Mouse (Mus musculus) kidney, adult 2 months (tissue): ENCODE data around the gene Ugcg. TPM values are rescaled to one million over a fixed set of nuclear protein-coding genes. Genes with fewer than 3 reads are reported as not detected.

Experiments used
- DNase-seq: peaks from one replicate; pipeline ENCODE4 v3.0.0; 2021
- H3K27ac ChIP-seq: fragments of 200-500 bp; 2 replicates; pipeline ENCODE4 v1.5.1; 2012; ENCODE audit warnings: low read depth, low read length, control low read depth, inconsistent platforms; ENCODE audit not compliant: insufficient read depth
- H3K27me3 ChIP-seq: fragments of 200-500 bp; replicated peaks from 2 replicates; pipeline ENCODE4 v1.6.1; 2012; ENCODE audit warnings: mild to moderate bottlenecking, moderate library complexity, low read length, inconsistent platforms; ENCODE audit not compliant: control insufficient read depth, insufficient read depth
- H3K36me3 ChIP-seq: fragments of 200-500 bp; 2 replicates; pipeline ENCODE4 v1.6.1; 2012; ENCODE audit warnings: mild to moderate bottlenecking, moderate library complexity, low read length, inconsistent platforms; ENCODE audit not compliant: control insufficient read depth, insufficient read depth
- H3K4me1 ChIP-seq: fragments of 200-500 bp; 2 replicates; pipeline ENCODE4 v1.6.1; 2011; ENCODE audit warnings: low read length; ENCODE audit not compliant: control insufficient read depth, insufficient read depth
- H3K4me3 ChIP-seq: fragments of 200-500 bp; 2 replicates; pipeline ENCODE4 v1.5.1; 2011; ENCODE audit warnings: mild to moderate bottlenecking, low read depth, low read length, control low read depth; ENCODE audit not compliant: insufficient read depth
- CTCF ChIP-seq: fragments of 200-500 bp; conservative IDR thresholded peaks from 2 replicates; pipeline ENCODE4 v1.5.1; 2011; ENCODE audit warnings: low read depth, mild to moderate bottlenecking, control low read depth, low read length, moderate library complexity, mixed read lengths; ENCODE audit not compliant: insufficient read depth, insufficient read length
- POLR2A ChIP-seq: fragments of 200-500 bp; IDR thresholded peaks from one replicate; pipeline ENCODE4 v1.6.1; 2011; ENCODE audit warnings: low read depth, low read length, control low read depth
- WGBS: fragments of 180-500 bp; shearing (Covaris S2); methylation state at CpG from one replicate; pipeline ENCODE4 v1.1.7; 2018; 5-methylcytosine and 5-hydroxymethylcytosine counted together
- polyA plus RNA-seq: library from polyadenylated mRNA; depleted of rRNA; stranded (reverse); fragments of >200 nt; gene quantifications from 2 replicates; pipeline ENCODE4 v1.2.3, GENCODE M21; 2012; rRNA removed

The Ugcg gene
- 7.4 and 11.6 TPM in 2 replicates for polyA plus RNA-seq

DNA sequence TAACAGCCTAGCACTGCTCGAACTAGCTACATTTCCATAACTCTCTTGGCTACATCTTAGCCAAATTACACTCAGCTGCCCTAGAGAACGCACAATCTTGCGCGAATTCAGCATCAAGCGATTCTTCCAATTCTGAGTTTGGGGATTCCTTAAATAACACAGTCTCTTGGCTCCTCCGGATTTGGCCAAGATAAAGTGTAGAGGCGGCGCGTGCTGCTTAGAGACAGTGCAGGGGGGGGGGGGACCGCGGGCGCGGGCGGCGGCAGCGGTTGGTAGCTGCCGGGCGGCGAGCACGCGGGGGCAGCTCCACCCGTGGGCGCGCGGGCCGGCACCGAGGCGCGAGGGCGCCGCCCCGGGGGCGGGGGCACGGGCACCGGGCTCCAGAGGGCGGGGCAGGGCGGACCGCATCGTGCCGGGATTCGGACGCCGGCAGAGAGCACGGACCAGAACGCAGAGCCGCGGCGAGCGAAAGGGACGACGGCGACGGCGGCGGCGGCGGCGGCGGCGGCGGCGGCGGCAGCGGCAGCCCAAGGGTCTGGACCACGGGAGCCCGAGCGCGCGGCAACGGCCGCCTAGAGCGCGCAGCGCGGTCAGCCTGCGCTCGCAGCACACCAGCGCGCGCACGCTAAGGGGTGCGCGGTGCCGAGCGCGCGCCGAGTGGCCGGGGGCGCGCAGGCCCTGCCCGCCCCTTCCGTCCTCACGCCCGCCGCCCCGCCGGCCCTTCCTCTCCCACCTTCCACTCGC lies at the start of gene Ugcg:
Gene Ugcg, plus strand, starts transcription at position 456 of the 744 bp plus-strand sequence.
- peak; percentile 88 for DNase-seq
- whole genome bisulfite sequencing = 3% methylated on average over 99 of the region's 99 CpGs
- 0 out of 2 replicates have a peak, but pooled peaks cover 3% of the 10 kb centered on the region for H3K4me1 ChIP-seq
- no peaks in the 10 kb centered on the region for H3K36me3 ChIP-seq
- TF ChIP-seq CTCF = no peak
- TF ChIP-seq POLR2A = no peak
- H3K27me3 ChIP-seq = no peaks in the 10 kb centered on the region
- H3K27ac ChIP-seq = peak within 1 kb of the TSS; percentile 21; the same call in 1 of the 2 replicates
- H3K4me3 ChIP-seq = peak within 1 kb of the TSS; percentile 97

DNA sequence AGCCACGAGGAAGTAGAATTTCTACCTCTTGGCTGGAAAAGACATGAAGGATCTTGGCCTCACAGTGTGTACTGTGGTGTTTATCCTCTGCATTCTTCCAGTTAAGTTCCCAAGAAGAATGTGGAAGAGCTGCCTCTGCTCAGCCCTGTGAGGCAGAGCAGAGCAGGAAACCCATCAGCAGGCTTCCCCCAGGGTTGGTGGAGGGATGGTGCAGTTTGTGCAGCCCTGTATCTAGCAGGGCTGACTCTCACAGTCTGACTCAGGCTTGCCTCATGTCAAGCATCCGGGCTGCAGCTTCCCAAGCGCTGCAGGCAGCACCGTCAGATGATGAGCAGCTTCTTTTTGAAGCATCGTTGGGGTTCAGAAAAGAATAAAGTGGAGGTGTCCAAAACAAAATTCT lies 40.0 kb upstream of the Ugcg start:
- Histone ChIP-seq H3K4me3 (no peak overlapping the region), H3K27me3 (no peaks in the 10 kb centered on the region), H3K36me3 (no peaks in the 10 kb centered on the region), H3K27ac (no peak overlapping the region), H3K4me1 (no peaks in the 10 kb centered on the region)
- TF ChIP-seq CTCF (no peak), POLR2A (no peak)
- DNase-seq = no peak
- 78% methylated on average over 5 of the region's 5 CpGs for WGBS

DNA sequence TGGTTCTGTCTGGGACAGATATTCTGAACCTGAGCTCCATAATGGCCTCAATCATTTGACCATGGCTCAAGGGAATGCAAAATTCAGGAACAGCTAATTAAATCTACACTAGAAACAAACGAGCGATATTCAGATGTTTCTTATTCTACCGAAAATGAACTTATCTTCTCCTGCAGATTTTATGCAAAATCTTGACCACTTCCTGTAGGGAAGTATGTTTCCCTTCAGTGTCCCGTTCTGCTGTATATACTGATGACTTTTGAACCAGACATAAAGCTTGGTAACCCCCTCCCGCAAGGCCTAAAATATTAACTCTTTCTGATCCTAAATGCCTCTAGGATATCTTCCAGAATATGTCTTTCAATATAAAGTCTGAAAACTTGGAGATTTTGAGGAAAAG lies 38.1 kb upstream of the Ugcg start:
- TF ChIP-seq POLR2A = no peak
- TF ChIP-seq CTCF = no peak
- Histone ChIP-seq H3K4me1 (no peaks in the 10 kb centered on the region), H3K4me3 (no peak overlapping the region), H3K27ac (no peak overlapping the region), H3K36me3 (no peaks in the 10 kb centered on the region), H3K27me3 (no peaks in the 10 kb centered on the region)
- no peak for DNase-seq
- 56% methylated on average over 5 of the region's 5 CpGs for WGBS

DNA sequence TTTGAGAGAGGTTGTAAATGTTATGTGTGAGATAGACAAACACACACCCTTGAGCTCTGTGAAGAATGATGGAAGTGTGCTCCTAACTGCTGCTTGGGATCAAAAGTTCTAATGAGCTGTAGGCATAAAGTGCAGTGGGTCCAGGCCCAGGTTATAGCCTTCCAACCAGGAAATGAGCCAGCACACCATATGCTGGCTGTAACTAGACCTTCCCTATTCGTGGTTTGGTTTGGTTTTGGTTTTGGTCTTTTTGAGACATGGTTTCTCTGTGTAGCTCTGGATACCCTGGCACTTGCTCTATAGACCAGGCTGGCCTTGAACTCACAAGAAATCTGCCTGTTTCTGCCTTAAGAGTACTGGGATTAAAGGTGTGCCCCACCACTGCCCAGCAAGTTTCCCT lies 37.1 kb upstream of the Ugcg start:
- DNase-seq = no peak
- no peak for TF ChIP-seq POLR2A
- no peak for TF ChIP-seq CTCF
- H3K27ac ChIP-seq = no peak overlapping the region
- no peaks in the 10 kb centered on the region for H3K4me1 ChIP-seq
- H3K36me3 ChIP-seq = no peaks in the 10 kb centered on the region
- H3K27me3 ChIP-seq = no peaks in the 10 kb centered on the region
- no peak overlapping the region for H3K4me3 ChIP-seq
- 76% methylated on average over 1 of the region's 1 CpGs for WGBS

DNA sequence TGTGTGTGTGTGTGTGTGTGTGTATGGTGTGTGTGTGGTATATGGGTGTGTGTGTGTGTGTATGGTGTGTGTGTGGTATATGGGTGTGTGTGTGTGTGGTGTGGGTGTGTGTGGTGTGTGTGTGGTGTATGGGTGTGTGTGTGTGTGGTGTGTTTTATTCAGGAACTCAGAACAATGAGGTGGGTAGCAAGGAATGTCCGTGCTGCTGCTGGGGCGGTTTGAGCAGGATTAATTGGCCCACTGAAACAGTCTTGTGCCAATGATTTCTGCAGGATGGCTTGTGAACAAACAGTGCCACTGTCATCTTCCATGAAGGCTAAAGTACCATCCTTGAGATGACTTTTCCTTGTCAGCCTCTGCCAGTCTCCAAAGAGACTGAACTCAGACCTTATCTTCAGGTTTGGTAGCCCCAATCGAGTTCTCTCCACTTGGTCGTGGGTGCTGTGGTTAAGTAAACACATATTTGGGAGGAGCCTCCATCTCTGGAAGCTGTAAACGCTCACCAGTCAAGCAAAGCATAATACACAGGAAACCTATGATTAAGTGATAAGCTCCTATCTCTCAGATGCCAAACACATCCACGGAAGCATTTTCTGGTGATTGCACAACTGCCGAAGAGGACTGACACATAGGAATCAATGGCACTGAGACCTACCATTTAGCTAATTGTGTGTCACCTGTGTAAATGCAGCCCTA lies 32.0 kb upstream of the Ugcg start:
- H3K36me3 ChIP-seq = no peaks in the 10 kb centered on the region
- DNase-seq = no peak
- no peak for TF ChIP-seq CTCF
- TF ChIP-seq POLR2A = no peak
- H3K4me3 ChIP-seq = no peak overlapping the region
- WGBS = 54% methylated on average over 7 of the region's 7 CpGs
- H3K27me3 ChIP-seq = no peaks in the 10 kb centered on the region
- H3K4me1 ChIP-seq = no peaks in the 10 kb centered on the region
- no peak overlapping the region for H3K27ac ChIP-seq

DNA sequence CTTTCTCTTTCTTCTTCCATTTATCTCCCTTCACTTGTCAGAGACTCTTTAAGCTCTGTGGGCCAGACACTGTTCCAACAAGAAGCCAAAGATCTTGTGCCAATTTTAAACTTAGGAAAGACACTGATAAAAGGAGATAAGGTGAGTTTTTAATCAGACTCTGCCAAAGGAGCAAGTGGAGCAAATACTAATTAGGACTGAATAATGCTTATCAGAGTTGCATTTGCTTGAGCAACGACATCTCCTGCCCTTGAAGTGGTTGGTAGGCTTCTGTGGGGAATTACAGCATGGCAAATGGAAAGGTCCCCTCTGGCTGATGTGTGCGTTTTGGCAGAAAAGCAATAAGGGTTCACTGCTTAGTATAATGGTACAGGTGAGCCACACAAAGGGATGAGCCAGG lies 31.4 kb upstream of the Ugcg start:
- H3K4me3 ChIP-seq = no peak overlapping the region
- TF ChIP-seq CTCF (no peak), POLR2A (no peak)
- no peaks in the 10 kb centered on the region for H3K4me1 ChIP-seq
- DNase-seq = no peak
- H3K27me3 ChIP-seq = no peaks in the 10 kb centered on the region
- WGBS = 75% methylated on average over 2 of the region's 2 CpGs
- H3K27ac ChIP-seq = no peak overlapping the region
- no peaks in the 10 kb centered on the region for H3K36me3 ChIP-seq

DNA sequence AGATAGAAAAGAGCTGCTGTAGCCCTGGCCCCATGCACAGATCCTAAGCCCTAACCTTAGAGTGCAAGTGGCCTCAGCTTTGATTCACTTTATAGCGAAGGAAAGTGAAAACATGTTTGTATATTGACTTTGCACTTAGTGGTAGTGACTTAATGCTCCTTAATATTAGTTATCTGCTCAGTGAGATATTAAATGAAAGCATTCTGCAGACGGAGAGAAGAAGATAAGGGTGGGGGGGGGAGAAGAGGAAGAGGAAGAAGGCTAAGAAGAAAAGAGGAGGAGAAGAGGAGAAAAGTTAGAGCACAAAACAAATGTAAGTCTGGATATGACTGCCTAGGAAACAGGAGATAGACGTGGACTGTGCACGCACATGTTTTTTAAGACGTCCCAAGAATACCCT lies 28.8 kb upstream of the Ugcg start:
- TF ChIP-seq POLR2A (no peak), CTCF (no peak)
- Histone ChIP-seq H3K27ac (no peak overlapping the region), H3K4me1 (no peaks in the 10 kb centered on the region), H3K36me3 (no peaks in the 10 kb centered on the region), H3K4me3 (no peak overlapping the region), H3K27me3 (no peaks in the 10 kb centered on the region)
- no peak for DNase-seq
- 89% methylated on average over 5 of the region's 5 CpGs for WGBS
